Mouse (Mus musculus) small intestine, adult 2 months (tissue): ENCODE results near the gene Focad.

Experiments
- CTCF ChIP-seq: fragments of 200-500 bp; IDR thresholded peaks from 2 replicates; pipeline ENCODE4 v1.5.1; 2012; ENCODE audit warnings: low read depth, mild to moderate bottlenecking, control low read depth, inconsistent platforms, low read length, moderate library complexity, mixed read lengths; ENCODE audit not compliant: insufficient replicate concordance, insufficient read length; ENCODE audit errors: extremely low read depth
- POLR2A ChIP-seq: fragments of 200-500 bp; IDR thresholded peaks from 2 replicates; pipeline ENCODE4 v1.6.1; 2012; ENCODE audit warnings: low read depth, mild to moderate bottlenecking, control low read depth, inconsistent platforms, low read length, moderate library complexity

DNA sequence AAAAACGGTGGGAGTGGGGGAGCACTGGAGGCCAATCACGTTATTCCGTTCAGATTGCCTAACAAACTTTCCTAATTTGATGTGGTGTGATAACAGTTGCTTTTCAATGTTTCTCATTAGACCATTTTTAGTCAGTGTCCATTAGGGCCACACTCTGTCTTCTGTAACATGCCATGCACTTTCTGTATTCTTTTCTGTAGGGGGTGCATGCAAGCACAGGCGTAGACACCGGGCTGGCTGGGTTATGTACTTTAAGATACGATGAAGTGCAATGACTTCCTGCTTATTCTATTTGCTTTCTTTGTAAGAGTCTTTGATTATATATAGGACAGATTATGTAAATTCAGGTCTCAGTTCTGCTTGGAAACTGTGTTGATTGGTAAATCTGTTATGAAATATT, 116.2 kb downstream of the Focad start:
- TF ChIP-seq POLR2A: no peak
- TF ChIP-seq CTCF: no peak
